Mouse (Mus musculus) Patski (cell line): ENCODE results near the gene Sclt1. TPM values are rescaled to one million over a fixed set of nuclear protein-coding genes. Genes with fewer than 3 reads are reported as not detected.

Experiments used
- ATAC-seq: fragments of 100-300 bp; one replicate; pipeline ENCODE4 v1.8.0; 2021
- CTCF ChIA-PET: fragments of 350-600 bp; sonication (Branson Sonifier 250); formaldehyde crosslinking; loops from one replicate; lab custom pipeline; 2022; ENCODE audit warnings: inconsistent platforms; lab: Charles Lee
- POLR2A ChIA-PET: fragments of 350-600 bp; sonication (Branson Sonifier 250); formaldehyde crosslinking; loops from one replicate; lab custom pipeline; 2022; ENCODE audit warnings: antibody characterized with exemption, inconsistent platforms; lab: Charles Lee
- DNase-seq: peaks from one replicate; pipeline ENCODE4 v3.0.0-alpha.2; 2011; ENCODE audit warnings: low read depth, low spot score
- H3K27me3 ChIP-seq: fragments of 371-371 bp; one replicate; pipeline ENCODE4 v1.5.1; 2021
- CTCF ChIP-seq: fragments of 100-300 bp; IDR thresholded peaks from one replicate; pipeline ENCODE4 v1.5.1; 2021
- in situ Hi-C: fragments of 300-500 bp; cut with MboI; formaldehyde crosslinking; loops from 3 replicates; pipeline ENCODE4 v1.11.1; 2018; ENCODE audit warnings: low pct_unique_long_range_greater_than_20kb, mixed read lengths
- polyA plus RNA-seq: library from polyadenylated mRNA; unstranded; gene quantifications from one replicate; pipeline ENCODE4 v1.2.3, GENCODE M21; 2021

Sclt1 gene
- polyA plus RNA-seq, 1 experiment from 2014 or later = 20.5 TPM

- no peak for TF ChIP-seq CTCF
- in situ Hi-C loops = no loop called here
- DNase-seq = no peak
- CTCF ChIA-PET = interaction anchor here (1.0 to 3.0 kb wide), 5 partner anchors 25 to 426 kb away, joined by 3 to 13 read pairs (median 3); no protein-coding TSS in a partner anchor
- POLR2A ChIA-PET = interaction anchor here (0.6 to 1.4 kb wide), 3 partner anchors 68 to 558 kb away, joined by 3 to 5 read pairs (median 4); no protein-coding TSS in a partner anchor
- H3K27me3 ChIP-seq = no peaks in the 10 kb centered on the region
- ATAC-seq = peak; percentile 53
These were observed 142.3 kb downstream of the Sclt1 start for GRCm38 (mm10) chr3:41599806-41600589.

GRCm38 (mm10) chr3:41599226-41599625 lies 143.1 kb downstream of the Sclt1 start:
- POLR2A ChIA-PET = interaction anchor here (0.6 kb wide), 1 partner anchor 68 kb away, joined by 4 read pairs; no protein-coding TSS in a partner anchor

GRCm38 (mm10) chr3:41598412-41598811 lies 143.9 kb downstream of the Sclt1 start:
- DNase-seq = no peak
- POLR2A ChIA-PET = interaction anchor here (0.8 to 1.2 kb wide), 2 partner anchors 11 to 16 kb away, joined by 3 read pairs; no protein-coding TSS in a partner anchor
- no peaks in the 10 kb centered on the region for H3K27me3 ChIP-seq
- no peak for ATAC-seq
- no peak for TF ChIP-seq CTCF
- CTCF ChIA-PET = interaction anchor here (1.1 to 3.0 kb wide), 3 partner anchors 15 to 416 kb away, joined by 3 to 13 read pairs (median 3); no protein-coding TSS in a partner anchor
- in situ Hi-C loops = no loop called here

More at GRCm38 (mm10) chr3:41599226-41599625, 143.1 kb downstream of the Sclt1 start:
- H3K27me3 ChIP-seq = no peaks in the 10 kb centered on the region
- in situ Hi-C loops = no loop called here
- ATAC-seq (no peak), DNase-seq (no peak)
- CTCF ChIA-PET = interaction anchor here (1.0 to 3.0 kb wide), 3 partner anchors 14 to 417 kb away, joined by 3 to 13 read pairs (median 3); no protein-coding TSS in a partner anchor
- TF ChIP-seq CTCF = no peak

GRCm38 (mm10) chr3:41597036-41597435 lies 145.3 kb downstream of the Sclt1 start:
- no peaks in the 10 kb centered on the region for H3K27me3 ChIP-seq
- ChIA-PET POLR2A (no interaction called here), CTCF (interaction anchor here (1.3 to 1.5 kb wide), 2 partner anchors 16 to 379 kb away, joined by 3 read pairs; no protein-coding TSS in a partner anchor)
- TF ChIP-seq CTCF = no peak
- ATAC-seq = no peak
- DNase-seq = no peak
- in situ Hi-C loops = no loop called here

- in situ Hi-C loops = no loop called here
These were observed 147.3 kb downstream of the Sclt1 start for GRCm38 (mm10) chr3:41595010-41595409.

GRCm38 (mm10) chr3:41594097-41594879 lies 148.0 kb downstream of the Sclt1 start:
- CTCF ChIA-PET = interaction anchor here (0.8 to 1.5 kb wide), 3 partner anchors 26 to 366 kb away, joined by 3 to 5 read pairs (median 3); no protein-coding TSS in a partner anchor
- DNase-seq = no peak
- in situ Hi-C loops = no loop called here
- H3K27me3 ChIP-seq = no peaks in the 10 kb centered on the region
- ATAC-seq = no peak
- POLR2A ChIA-PET = no interaction called here
- no peak for TF ChIP-seq CTCF

More at GRCm38 (mm10) chr3:41595010-41595409, 147.3 kb downstream of the Sclt1 start:
- ATAC-seq (no peak), DNase-seq (no peak)
- H3K27me3 ChIP-seq = no peaks in the 10 kb centered on the region
- ChIA-PET POLR2A (interaction anchor here (0.7 kb wide), 1 partner anchor 9 kb away, joined by 3 read pairs; no protein-coding TSS in a partner anchor), CTCF (interaction anchor here (0.8 to 1.5 kb wide), 5 partner anchors 9 to 367 kb away, joined by 3 to 5 read pairs (median 3); no protein-coding TSS in a partner anchor)
- TF ChIP-seq CTCF = no peak

- CTCF ChIA-PET = interaction anchor here (1.1 kb wide), 1 partner anchor 14 kb away, joined by 3 read pairs; no protein-coding TSS in a partner anchor
- ATAC-seq = no peak
- no peak for DNase-seq
- H3K27me3 ChIP-seq = no peaks in the 10 kb centered on the region
- POLR2A ChIA-PET = no interaction called here
- no peak for TF ChIP-seq CTCF
- in situ Hi-C loops = no loop called here
These were observed 149.5 kb downstream of the Sclt1 start for GRCm38 (mm10) chr3:41592805-41593204.

- no peak for ATAC-seq
- TF ChIP-seq CTCF = no peak
- POLR2A ChIA-PET = interaction anchor here (0.8 kb wide), 1 partner anchor 414 kb away, joined by 3 read pairs; no protein-coding TSS in a partner anchor
- CTCF ChIA-PET = interaction anchor here (0.9 to 1.4 kb wide), 4 partner anchors 18 to 409 kb away, joined by 3 to 6 read pairs (median 3); no protein-coding TSS in a partner anchor
- in situ Hi-C loops = no loop called here
- no peak for DNase-seq
- H3K27me3 ChIP-seq = no peaks in the 10 kb centered on the region
These were observed 150.6 kb downstream of the Sclt1 start for GRCm38 (mm10) chr3:41591651-41592170.

GRCm38 (mm10) chr3:41590695-41591559 lies 151.4 kb downstream of the Sclt1 start:
- no peak for TF ChIP-seq CTCF
- ChIA-PET CTCF (interaction anchor here (0.7 to 1.4 kb wide), 5 partner anchors 15 to 408 kb away, joined by 3 to 6 read pairs (median 3); no protein-coding TSS in a partner anchor), POLR2A (interaction anchor here (0.8 kb wide), 1 partner anchor 413 kb away, joined by 3 read pairs; no protein-coding TSS in a partner anchor)
- in situ Hi-C loops = no loop called here
- H3K27me3 ChIP-seq = no peaks in the 10 kb centered on the region
- no peak for DNase-seq
- ATAC-seq = no peak
